Mouse (Mus musculus) left cerebral cortex, postnatal 4 days (tissue): ENCODE measurements at regions not wholly inside any gene's neighbourhood (a gene's known extent, or its start where the extent isn't known, plus 50 kb on each side); places are given as distances from the start of the nearest gene placed in this dataset.

Experiments
- DNase-seq: peaks from one replicate; pipeline ENCODE4 v3.0.0-alpha.2; 2022
- intact Hi-C: fragments of 180-260 bp; cut with DNase I; formaldehyde crosslinking; loops from one replicate; pipeline ENCODE4 v1.15.1; 2025

DNA sequence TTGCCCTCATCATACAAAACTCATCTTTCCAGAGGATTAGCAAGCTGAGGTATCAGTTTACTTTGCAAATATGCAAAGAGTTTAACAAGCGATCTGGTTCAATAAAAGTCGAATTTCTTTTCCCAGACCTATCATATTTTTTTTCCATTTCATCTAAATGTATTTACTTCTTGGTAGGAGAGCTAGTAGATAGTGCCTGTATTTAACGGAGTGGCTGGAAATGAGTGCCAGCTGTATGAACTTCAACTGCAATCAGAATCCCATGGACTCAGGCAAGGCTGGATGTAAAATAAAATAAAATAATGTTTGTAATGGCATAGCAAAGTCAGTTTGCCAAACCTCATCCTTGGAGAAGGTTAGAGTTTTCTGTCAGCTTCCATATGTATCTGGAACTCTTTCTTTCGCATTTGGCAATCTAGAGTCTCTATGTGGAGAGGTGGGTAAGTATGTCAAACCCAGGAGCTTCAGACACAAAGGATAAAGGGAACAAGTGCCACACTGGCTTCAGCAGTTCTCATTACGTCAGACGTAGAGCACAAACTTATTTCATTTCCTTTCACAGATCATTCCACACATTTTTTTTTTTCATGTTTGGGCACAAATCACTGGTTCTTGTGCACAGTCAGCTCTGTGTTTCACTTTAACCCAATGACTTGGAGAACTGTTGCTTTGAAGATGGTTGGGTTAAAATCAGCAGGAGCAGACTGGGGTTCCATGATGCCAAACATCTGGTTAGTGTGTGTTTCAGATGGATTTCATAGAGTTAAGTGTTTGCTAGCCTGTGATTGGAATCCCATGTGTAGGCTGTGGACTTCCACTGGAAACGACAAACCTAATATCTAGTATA is 357.2 kb upstream of the Tmc3 start:
- intact Hi-C loops, result no loop called here
- no peak for DNase-seq

DNA sequence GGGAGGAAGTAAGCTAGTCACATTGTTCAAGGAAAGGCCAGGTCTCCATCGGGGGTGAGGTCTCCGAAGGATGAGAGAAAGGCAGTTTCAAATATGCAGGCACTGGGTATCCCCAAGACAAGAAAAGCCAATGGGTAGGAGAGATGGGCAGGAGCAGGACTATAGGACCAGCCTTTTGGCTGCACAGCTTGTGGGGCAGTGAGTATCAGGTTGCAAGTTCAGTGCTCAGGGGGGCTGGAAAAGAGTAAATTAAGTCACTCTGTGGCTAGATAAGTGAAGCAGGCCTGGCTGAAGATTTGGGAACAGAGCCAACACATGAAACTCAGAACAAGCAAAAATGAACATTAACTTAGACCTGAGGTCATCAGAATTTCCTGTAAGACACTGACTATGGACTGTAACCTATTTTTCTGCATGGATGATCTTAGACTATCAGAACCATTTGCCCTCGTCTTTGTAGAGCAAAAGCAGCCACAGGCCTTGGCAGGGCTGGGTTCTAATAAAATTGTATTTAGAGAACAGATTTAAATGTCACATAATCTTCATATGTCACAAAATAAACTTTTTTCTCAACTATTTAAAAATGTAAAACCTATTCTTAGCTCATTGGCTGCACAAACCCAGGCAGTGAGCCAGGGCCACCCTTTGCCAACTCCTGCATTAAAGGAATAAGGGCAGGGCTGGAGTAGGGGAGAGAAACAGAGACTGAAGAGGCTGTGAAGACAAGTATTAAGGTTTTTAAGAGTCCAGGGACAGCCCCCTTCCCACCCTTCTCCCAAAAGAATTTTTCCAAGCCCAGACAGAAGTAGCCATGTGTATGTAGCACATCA is 354.0 kb upstream of the Tmc3 start:
- DNase-seq, result peak; percentile 36
- intact Hi-C loops, result no loop called here

DNA sequence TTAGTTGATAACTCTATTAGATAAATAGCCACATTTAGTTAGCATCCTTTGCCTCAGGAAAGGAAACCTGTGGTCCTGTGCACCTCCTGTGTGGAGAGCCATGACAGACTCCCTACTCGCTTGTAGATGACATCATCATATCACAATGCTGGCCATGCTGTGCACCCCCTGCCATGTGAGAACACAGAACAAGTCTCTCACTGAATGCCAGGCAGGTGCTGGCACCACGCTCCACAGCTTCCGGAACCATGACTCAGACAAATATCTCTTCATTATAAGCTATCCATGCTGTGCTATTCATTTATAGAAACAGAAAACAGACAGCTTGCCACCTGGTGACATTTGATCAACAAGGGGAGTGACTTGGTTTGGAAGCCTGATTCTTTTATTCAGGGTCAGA is 349.1 kb upstream of the Tmc3 start:
- peak; percentile 65 for DNase-seq
- intact Hi-C loops, result no loop called here

DNA sequence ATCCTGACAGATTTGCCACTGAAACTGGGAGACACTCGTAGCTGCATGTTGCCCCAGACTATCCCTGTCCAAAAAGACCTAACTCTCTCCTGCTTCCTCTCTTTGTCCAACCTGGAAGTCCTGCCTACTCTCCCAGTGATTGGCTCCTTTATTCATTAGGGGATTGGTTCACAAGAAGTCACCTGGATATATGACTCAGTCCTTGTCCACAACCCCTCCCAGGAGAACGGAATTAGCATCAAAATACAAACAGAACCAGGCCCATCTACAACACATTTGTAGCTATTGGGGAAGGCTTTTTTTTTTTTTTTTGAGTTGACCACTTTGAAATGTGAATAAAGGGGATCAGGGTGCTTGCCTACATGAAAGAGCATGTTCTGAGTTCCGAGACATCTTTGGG is 347.4 kb upstream of the Tmc3 start:
- intact Hi-C loops, result no loop called here
- DNase-seq, result no peak

DNA sequence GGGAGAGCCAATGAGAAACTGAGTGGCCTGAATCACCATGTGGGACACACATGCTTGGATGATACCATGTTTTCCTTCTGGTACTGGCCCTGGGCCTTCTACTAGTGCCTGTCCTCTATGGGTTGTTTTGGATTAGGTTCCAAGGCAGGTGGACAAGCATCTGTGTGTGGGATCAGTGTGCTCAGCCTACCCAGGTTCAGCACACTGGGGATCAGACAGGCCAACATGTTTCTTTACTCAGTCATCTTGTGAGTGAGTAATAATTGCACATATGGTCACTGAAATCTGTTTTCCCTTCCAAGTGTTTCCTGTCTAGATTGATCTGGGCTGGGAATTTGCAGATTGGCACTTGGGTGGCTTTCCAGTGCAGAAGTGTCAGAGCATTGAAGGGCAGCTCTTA is 346.6 kb upstream of the Tmc3 start:
- peak; percentile 62 for DNase-seq
- intact Hi-C loops, result no loop called here

DNA sequence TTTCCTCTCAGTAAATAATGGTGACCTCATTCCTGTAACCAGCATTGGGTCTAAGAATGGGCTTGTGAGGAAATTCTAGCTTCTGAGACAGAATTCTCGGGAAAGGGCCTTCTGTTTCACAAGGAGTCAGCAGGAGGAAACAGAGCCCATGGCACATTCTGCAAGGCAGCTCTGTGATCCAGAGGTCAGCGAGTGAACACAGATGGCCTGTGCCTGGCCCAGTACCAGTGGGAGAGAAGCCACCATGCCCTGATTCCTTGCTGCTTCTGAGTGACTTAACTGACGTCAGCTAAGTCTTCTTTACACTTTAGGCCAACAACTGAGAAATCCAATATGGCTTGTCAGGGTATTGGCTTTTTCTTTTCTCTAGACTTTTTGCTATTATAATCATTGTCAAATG is 342.5 kb upstream of the Tmc3 start:
- intact Hi-C loops, result no loop called here
- peak; percentile 74 for DNase-seq

DNA sequence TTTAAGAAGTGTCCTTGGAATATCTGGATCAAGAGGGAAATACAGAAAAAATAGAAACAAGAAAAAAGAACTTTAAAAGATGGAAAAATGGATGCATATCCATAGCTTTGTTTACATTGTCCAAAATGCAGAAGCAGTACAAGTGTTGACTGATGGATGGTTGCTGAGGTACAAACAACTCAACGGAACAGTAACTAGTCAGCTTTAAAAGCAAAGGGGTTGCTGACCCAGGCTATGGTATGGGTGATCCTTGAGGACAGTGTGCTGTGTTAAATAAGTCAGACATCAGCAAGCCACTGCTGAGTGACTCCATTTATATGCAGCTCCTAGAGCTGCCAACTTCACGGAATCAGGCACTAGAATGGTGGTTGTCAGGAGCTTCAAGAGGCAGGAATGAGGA is 338.9 kb upstream of the Tmc3 start:
- intact Hi-C loops, result no loop called here

DNA sequence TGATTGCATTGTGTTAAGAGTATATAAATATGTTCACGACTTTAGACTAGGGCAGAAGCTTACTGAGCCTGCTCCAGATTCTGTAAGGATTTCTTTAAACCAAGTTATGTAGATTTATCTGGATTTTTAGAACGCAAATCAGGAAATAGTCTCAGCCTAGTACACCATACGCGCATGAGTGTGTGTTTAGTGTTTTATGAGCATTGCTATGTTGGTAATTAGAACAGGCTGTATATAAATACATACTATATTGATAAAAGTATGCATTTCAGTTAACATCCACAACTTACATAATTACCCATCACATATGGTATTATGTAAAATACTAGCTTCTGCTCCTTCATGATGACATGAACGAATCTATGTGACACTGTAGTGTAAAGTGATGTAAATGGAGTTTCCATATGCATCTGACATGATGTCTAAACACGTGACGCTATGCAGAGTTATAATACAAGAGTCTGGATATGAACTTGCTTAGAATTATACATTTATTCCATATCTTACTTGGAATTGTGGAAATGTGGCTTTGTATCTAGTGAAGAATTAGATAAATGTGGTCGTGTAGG is 332.6 kb upstream of the Tmc3 start:
- DNase-seq, result no peak
- intact Hi-C loops, result no loop called here

More for the DNA sequence above, 338.9 kb upstream of the Tmc3 start:
- DNase-seq, result no peak

DNA sequence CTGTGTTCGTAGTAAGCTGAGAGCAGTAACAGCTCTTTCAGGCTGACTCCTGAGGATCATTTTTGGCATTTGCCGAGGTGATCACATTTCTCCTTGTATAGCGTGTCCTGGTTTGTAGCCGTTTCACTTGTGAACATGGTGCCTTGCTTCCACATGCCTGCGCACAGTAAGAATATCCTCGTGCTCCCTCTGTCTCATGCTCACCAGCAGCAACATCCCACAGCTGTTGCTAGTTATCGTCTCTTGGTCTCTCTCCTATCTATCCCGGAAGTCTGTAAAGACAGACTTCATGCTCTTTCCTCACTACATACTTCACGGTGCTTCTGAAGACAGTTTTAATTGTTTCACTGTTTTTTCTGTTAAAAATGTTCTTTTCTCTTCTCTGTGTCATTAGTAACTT is 331.7 kb upstream of the Tmc3 start:
- no peak for DNase-seq

DNA sequence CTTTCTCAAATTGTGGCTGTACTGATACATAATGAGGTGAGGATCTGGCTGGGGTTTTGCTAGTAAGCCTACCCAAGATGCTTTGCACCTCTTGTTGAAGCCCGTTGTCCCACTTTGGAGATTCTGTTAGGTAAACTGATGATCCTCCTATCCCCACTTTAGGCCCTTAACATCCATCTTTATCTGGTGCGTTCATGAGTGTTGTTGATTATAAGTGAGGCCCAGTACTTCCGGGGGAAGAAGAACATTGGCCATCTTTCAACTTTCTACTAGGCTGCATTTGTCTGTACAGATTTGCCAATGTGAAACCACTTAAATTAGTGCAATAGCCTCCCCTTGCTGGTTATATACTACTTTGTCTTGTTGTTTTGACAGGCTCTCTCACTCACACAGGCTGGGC is 331.3 kb upstream of the Tmc3 start:
- intact Hi-C loops, result no loop called here
- no peak for DNase-seq

More for the DNA sequence above, 331.7 kb upstream of the Tmc3 start:
- intact Hi-C loops, result no loop called here

DNA sequence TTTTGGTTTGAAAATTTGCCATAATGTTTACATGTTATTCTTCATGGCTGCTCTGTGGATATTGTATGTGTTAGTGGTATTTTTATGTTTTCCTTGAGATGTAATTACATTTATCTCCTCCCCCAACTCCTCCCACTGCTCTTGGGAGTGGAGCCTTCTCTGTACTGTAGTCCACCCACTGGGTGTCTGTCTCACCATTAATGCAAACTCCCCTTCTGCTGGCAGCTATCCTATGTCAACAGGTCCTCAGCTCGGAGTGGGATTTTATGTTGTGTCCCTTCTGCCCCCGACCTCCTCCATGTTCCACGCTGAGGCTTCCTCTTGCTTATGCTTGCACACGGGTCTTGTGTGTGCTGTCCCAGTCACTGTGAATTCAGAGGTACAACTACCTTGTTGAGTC is 330.3 kb upstream of the Tmc3 start:
- no peak for DNase-seq
- intact Hi-C loops, result no loop called here

DNA sequence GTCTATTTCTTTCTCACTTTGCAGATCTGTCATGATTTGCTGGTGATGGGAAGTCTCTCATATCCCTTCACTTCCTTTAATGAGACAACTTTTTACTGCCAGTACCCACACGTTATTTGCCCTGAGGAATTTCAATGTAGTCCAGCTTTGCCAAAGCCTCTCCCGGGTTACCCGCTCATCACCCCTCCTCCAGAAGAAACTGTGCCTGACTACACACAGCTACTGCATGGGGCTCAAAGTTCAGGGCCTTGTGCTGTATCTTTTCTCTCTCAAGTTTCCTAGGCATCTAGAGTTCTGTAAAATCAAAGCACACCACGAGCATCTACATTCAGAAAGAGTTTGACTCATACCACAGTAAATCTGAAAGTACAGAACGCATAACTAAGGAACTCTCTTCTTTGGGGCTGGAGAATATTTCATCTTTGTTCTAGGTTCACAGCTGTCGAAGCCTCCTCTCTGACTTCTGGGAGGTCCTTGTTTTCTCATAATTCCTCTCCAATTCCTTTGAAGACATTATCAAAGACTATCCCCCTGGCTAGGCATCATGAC is 328.4 kb upstream of the Tmc3 start:
- intact Hi-C loops, result no loop called here
- DNase-seq, result no peak

DNA sequence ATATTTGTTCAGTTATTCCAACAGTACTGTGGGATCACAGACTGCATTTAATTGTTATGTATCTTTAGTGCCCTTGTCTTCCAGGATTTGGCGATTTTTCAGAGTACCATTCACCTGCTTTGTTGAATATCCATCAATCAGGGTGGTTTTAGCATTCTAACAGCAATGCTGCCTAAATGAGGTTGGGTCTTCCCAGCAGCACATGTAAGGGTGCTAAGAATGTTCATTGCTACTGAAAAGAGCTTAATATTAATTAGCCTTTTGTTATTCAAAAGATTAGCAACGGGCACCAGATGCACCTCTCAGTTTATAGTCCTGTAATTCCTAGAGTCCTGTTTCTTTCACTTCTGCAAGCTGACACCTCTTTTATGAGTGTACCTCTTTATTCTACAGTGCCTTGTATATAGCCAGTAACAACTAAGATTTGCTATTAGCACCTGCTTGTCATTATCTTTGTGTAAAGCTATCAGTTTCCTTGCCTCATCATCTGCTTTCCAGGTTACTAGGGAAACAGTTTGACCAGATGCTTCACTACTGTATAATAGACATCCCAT is 326.3 kb upstream of the Tmc3 start:
- intact Hi-C loops, result no loop called here
- no peak for DNase-seq

DNA sequence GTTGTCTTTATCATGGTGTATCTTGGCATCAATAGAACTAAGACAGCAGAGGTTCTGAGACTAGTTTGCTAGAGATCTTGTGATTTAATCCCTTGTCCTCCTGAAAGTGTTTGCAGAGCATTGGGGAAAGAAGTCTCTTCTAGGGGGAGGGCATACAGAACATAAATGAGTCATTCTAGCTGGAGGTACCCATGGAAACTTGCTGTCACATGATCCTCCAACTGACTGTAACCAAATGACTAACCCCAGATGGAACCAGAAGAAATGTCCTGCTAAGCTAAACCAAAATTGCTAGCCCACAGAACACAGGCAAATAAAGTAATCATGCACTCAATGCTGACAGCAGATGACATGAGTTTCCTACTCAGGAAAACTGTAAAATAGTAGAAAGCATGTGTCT is 323.2 kb upstream of the Tmc3 start:
- intact Hi-C loops, result no loop called here
- DNase-seq, result no peak

DNA sequence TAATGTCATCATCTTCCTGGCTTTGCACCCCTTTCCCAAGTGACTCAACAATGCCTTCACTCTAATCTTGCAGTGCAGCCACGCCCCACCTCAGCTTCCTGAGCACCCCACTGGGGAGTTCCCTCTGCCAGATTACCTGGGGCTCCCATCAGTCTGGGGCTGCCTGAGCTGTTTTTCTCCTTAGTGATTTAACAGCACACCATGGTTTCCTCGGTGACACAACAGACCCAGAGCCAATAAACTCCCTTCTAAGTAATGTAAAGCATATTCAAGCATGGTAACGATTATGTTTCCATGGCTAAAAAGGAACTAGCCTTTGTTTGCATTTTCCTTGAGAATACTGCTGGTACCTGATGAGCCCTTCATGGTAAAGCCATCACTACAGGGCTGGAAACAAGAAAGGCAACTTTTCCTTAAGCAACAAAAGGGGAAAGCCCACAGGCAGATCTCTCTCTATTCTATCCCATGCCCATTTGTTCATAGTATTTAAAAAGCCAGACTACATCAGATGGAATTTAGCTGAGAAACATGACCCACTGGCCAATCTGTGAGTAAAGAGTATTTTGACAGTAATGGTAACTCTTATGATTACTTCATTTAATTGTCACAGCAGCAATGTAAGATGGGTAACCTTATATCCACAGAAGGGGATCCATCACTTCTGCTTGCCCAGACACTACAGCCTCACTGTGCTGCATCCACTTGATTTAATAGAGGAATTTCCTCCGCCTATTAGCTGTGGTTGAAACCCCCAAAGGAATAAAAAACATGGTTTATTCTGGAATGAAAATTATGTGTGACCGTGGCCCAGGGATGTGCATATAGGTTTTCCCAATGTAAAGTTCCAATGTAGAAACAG is 294.6 kb upstream of the Tmc3 start:
- intact Hi-C loops, result no loop called here
- DNase-seq, result no peak

DNA sequence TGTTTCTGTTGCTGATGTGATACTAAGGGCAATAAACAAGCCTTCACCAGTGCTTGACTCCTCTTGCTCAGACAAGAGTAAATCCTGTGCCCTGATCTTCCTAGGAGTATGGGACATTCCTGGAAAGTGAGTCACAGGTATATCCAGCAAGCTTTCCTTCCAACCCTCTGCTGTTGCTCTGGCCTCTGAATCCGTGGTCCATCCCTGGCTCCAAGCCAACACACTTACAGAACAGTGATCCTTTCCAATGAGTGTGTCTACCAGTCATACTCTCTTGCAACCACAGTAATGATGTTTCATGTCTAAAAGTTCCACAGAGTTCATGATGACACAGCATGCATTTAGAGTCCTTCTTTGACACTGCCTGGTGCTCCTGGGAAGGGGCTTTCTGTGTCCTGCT is 277.6 kb upstream of the Tmc3 start:
- intact Hi-C loops, result no loop called here
- DNase-seq, result no peak

DNA sequence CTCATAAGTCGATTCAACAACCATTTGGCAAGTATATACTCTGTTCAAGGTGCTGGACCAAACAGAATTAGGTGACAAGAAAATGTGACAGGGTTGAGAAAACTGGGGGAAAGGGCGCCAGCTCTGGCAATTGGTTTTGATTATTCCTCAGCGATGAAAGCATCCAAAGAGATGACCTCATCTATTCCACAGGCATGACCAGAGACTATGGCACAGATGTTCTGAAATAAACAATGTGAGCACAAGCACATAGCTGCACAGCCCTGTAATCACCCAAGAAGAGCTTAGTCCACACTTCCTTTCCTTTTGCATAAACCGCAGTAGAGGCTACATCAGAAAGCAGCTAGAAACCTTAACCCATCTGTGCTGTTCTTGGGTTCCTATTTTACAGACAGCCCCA is 272.6 kb upstream of the Tmc3 start:
- no peak for DNase-seq
- intact Hi-C loops, result no loop called here

DNA sequence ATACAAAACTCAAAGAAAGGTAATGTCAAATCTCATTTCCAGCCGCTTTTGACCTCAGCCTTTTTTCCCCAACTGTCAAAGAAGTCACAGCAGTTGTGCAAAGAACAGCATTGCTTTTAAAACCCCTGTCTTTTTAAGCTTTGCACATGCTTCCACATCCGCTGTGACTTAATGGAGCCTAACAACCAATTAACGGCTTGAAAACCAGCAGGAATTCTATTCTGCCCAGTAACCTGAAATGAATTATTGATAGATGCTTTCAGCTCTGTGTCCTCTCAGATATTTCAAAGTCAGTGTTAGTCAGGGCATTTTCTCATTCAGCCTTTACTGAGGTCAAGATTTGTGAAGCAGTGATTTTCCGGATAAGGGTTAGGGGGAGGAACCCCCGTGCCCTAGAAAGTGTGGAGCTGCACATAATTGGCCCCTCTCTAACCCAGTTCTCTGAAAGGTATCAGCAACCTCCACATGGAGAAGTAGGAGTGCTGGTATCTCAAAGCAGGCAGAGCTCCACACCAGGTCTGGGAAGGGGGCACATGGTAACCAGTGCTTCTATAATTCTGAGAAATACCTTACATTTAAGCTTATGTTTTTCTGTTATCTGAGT is 254.8 kb upstream of the Tmc3 start:
- intact Hi-C loops, result no loop called here
- DNase-seq, result no peak

DNA sequence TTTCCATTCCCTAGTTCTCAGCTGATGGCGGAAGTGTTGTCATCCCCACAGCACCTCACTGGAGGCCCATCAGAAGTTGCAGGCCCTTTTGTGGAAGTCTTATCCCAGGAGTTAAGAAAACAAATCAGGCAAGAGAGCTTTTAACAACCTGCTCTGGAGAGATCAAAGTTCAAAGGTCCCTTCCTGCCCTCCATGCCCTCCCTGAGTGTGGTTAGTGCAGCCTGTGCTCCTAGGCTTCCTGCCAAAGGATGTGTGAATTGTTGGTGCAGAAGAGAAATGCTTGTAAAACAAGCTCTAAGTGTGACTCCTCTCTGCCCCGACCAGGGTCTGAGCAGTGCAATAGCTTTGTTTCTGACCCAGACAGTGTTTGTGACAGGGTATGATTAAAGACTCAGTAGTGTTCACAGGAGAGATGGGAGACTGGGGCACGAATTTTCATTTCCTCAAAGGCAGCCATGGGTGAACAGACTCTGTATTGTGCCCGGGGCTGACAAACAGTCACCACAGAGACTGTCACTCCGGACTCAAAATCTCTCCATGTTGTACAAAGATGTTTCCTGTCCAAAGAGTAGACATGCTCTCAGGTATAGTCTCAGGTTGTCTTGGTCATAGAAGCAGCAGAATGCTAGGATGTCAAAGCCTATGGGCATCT is 237.5 kb upstream of the Tmc3 start:
- intact Hi-C loops, result no loop called here
- DNase-seq, result no peak
